Mouse (Mus musculus) CH12.LX (cell line): ENCODE results near the gene Pla2g12b. TPM values are rescaled to one million over a fixed set of nuclear protein-coding genes. Genes with fewer than 3 reads are reported as not detected.

Experiments
- DNase-seq: peaks from one replicate; pipeline ENCODE4 v3.0.0-alpha.2; 2013; ENCODE audit errors: extremely low read depth
- H3K27ac ChIP-seq: 2 replicates; pipeline ENCODE4 v1.5.1; 2012; ENCODE audit warnings: low read depth, mild to moderate bottlenecking, control low read depth, moderate library complexity; ENCODE audit not compliant: insufficient read depth
- H3K27me3 ChIP-seq: replicated peaks from 2 replicates; pipeline ENCODE3; 2012; ENCODE audit warnings: inconsistent platforms
- H3K36me3 ChIP-seq, 2 experiments: replicated peaks in 1 of 2; 2 replicates each; pipeline versions ENCODE3 to v1.6.1; 2012; ENCODE audit warnings: inconsistent platforms in 1 of 2, low read length in 1 of 2, mild to moderate bottlenecking in 1 of 2, mixed read lengths in 1 of 2, moderate library complexity in 1 of 2; ENCODE audit not compliant: control insufficient read depth in 1 of 2, insufficient read depth in 1 of 2
- H3K4me1 ChIP-seq, 2 experiments: 2 replicates each; pipeline ENCODE4 v1.6.1; 2012; ENCODE audit warnings: inconsistent platforms in 1 of 2, moderate library complexity in 1 of 2; ENCODE audit not compliant: insufficient read depth in 2 of 2, control insufficient read depth in 1 of 2
- H3K4me2 ChIP-seq: 2 replicates; pipeline ENCODE4 v1.6.1; 2012; ENCODE audit warnings: low read depth, mild to moderate bottlenecking, control low read depth; ENCODE audit not compliant: poor library complexity, insufficient read depth, severe bottlenecking
- H3K4me3 ChIP-seq, 3 experiments: fragments of 150-350 bp in 1 of 3; sonication (generic) in 1 of 3; replicated peaks in 1 of 3; 2 replicates each; pipeline versions ENCODE3 to v1.5.1; 2011 to 2012; ENCODE audit warnings: low read depth in 2 of 3, low read length in 2 of 3, mild to moderate bottlenecking in 2 of 3, moderate library complexity in 2 of 3, control low read depth in 1 of 3, improper control_type of control experiment in 1 of 3, inconsistent platforms in 1 of 3, mixed read lengths in 1 of 3; ENCODE audit not compliant: poor library complexity in 1 of 3
- H3K79me2 ChIP-seq: replicated peaks from 2 replicates; pipeline ENCODE4 v1.6.1; 2012; ENCODE audit warnings: mild to moderate bottlenecking, moderate library complexity; ENCODE audit not compliant: control insufficient read depth, poor library complexity, insufficient read depth, severe bottlenecking; ENCODE audit errors: extremely low read depth
- H3K9ac ChIP-seq: 2 replicates; pipeline ENCODE4 v1.6.1; 2012; ENCODE audit warnings: low read depth, mild to moderate bottlenecking, control low read depth, moderate library complexity; ENCODE audit not compliant: insufficient read depth
- H3K9me3 ChIP-seq: replicated peaks from 2 replicates; pipeline ENCODE3; 2012; ENCODE audit warnings: low read length, inconsistent platforms, mixed read lengths
- BHLHE40 ChIP-seq: IDR thresholded peaks from 2 replicates; pipeline ENCODE4 v1.6.1; 2011; ENCODE audit warnings: mild to moderate bottlenecking, low read depth, low read length, improper control_type of control experiment
- EP300 ChIP-seq: IDR thresholded peaks from 2 replicates; pipeline ENCODE4 v1.6.1; 2011; ENCODE audit warnings: low read length, improper control_type of control experiment
- IRF4 ChIP-seq: IDR thresholded peaks from 2 replicates; pipeline ENCODE4 v1.6.1; 2014; ENCODE audit warnings: low read depth, mild to moderate bottlenecking, inconsistent platforms, low read length, improper control_type of control experiment
- JUN ChIP-seq: IDR thresholded peaks from 2 replicates; pipeline ENCODE4 v1.6.1; 2011; ENCODE audit warnings: low read depth, mild to moderate bottlenecking, low read length, improper control_type of control experiment, moderate library complexity; ENCODE audit not compliant: insufficient read depth
- JUND ChIP-seq: conservative IDR thresholded peaks from 2 replicates; pipeline ENCODE4 v1.6.1; 2011; ENCODE audit warnings: low read depth, low read length, improper control_type of control experiment
- MAX ChIP-seq: IDR thresholded peaks from 2 replicates; pipeline ENCODE4 v1.6.1; 2011; ENCODE audit warnings: low read length, improper control_type of control experiment
- MEF2A ChIP-seq: IDR thresholded peaks from 2 replicates; pipeline ENCODE4 v1.6.1; 2014; ENCODE audit warnings: low read depth, mild to moderate bottlenecking, inconsistent platforms, low read length, improper control_type of control experiment, borderline replicate concordance
- NELFE ChIP-seq: IDR thresholded peaks from 2 replicates; pipeline ENCODE4 v1.6.1; 2011; ENCODE audit warnings: low read depth, low read length, improper control_type of control experiment
- NRF1 ChIP-seq: IDR thresholded peaks from 2 replicates; pipeline ENCODE4 v1.6.1; 2014; ENCODE audit warnings: low read depth, mild to moderate bottlenecking, inconsistent platforms, low read length, improper control_type of control experiment, moderate library complexity
- PAX5 ChIP-seq: IDR thresholded peaks from 2 replicates; pipeline ENCODE4 v1.6.1; 2012; ENCODE audit warnings: low read length, inconsistent platforms, mixed read lengths
- POLR2A ChIP-seq: IDR thresholded peaks from 2 replicates; pipeline ENCODE4 v1.6.1; 2011; ENCODE audit warnings: low read depth, mild to moderate bottlenecking, improper control_type of control experiment, low read length
- POLR2AphosphoS2 ChIP-seq: IDR thresholded peaks from 2 replicates; pipeline ENCODE4 v1.6.1; 2011; ENCODE audit warnings: low read depth, low read length, improper control_type of control experiment
- RCOR1 ChIP-seq: conservative IDR thresholded peaks from 2 replicates; pipeline ENCODE4 v1.6.1; 2012; ENCODE audit warnings: low read depth, mild to moderate bottlenecking, inconsistent platforms, low read length, improper control_type of control experiment
- SMC3 ChIP-seq: IDR thresholded peaks from 2 replicates; pipeline ENCODE4 v1.6.1; 2011; ENCODE audit warnings: low read depth, low read length, improper control_type of control experiment
- TBP ChIP-seq: conservative IDR thresholded peaks from 2 replicates; pipeline ENCODE4 v1.6.1; 2011; ENCODE audit warnings: low read depth, low read length, improper control_type of control experiment
- ZKSCAN1 ChIP-seq: IDR thresholded peaks from 2 replicates; pipeline ENCODE4 v1.6.1; 2012; ENCODE audit warnings: low read depth, inconsistent platforms, low read length, improper control_type of control experiment, borderline replicate concordance
- ZMIZ1 ChIP-seq: IDR thresholded peaks from 2 replicates; pipeline ENCODE4 v1.6.1; 2012; ENCODE audit warnings: low read depth, mild to moderate bottlenecking, inconsistent platforms, low read length, improper control_type of control experiment
- ZNF384 ChIP-seq: IDR thresholded peaks from 2 replicates; pipeline ENCODE4 v1.6.1; 2012; ENCODE audit warnings: low read depth, low read length, improper control_type of control experiment, inconsistent platforms
- dilution Hi-C: fragments of 300-500 bp; cut with MboI; formaldehyde crosslinking; loops from 2 replicates; pipeline ENCODE4 v1.14.3; 2020; ENCODE audit warnings: low sequenced_read_pairs; ENCODE audit not compliant: extremely low pct_unique_long_range_greater_than_20kb, extremely low pct_ligation_motif_present
- in situ Hi-C: fragments of 300-500 bp; cut with MboI; formaldehyde crosslinking; loops from 3 replicates; pipeline ENCODE4 v1.14.3; 2019; ENCODE audit warnings: low sequenced_read_pairs, low pct_ligation_motif_present, low pct_unique_long_range_greater_than_20kb, mixed read lengths
- polyA plus RNA-seq: library from polyadenylated mRNA; unstranded; fragments of >175 nt; gene quantifications from 2 replicates; pipeline ENCODE4 v1.2.1, GENCODE M21; 2012; ENCODE audit warnings: low read depth; ENCODE audit not compliant: insufficient read length
- total RNA-seq, 2 experiments: library from RNA; depleted of rRNA; stranded (reverse); fragments of 300-350 nt in 1 of 2; fragments of >200 nt in 1 of 2; gene quantifications; 2 replicates each; pipeline ENCODE4 v1.2.3; 2012 to 2014

The Pla2g12b gene
- total and polyA plus RNA-seq, 3 experiments = not detected

DNA sequence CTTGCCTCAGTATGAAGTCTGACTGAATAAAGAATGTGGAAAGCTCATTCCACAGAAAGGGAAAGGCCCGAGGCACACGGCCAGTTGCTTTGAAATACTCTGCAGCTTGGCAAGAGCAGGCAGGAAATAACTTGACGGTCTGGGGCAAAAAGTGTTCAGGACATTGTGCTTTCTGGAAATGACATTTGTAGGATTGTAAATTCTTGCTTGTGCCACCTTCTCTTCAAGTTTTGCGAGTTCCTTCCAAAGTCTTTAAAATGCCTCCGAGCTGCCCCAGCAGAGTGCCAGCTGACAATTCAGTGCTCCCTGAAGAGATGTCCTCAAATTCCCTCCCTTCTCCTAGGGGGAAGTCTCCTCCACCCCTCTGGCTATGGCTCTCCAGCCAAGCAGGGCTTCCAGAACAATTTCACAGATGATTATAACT lies 36.1 kb downstream of the Pla2g12b start:
- TF ChIP-seq ZKSCAN1 (no peak), SMC3 (no peak), NELFE (no peak), MAX (no peak), IRF4 (no peak), ZMIZ1 (no peak), TBP (no peak), PAX5 (no peak)
- Histone ChIP-seq H3K27ac (no peak overlapping the region), H3K4me2 (no peak overlapping the region), H3K9ac (no peak overlapping the region), H3K36me3 (no peaks in the 10 kb centered on the region), H3K4me3 (no peak overlapping the region), H3K79me2 (no peaks in the 10 kb centered on the region), H3K27me3 (no peaks in the 10 kb centered on the region), H3K4me1 (peaks cover 0 to 3% of the 10 kb centered on the region in 2 experiments; a peak in 1 of 4 replicates), H3K9me3 (no peaks in the 10 kb centered on the region)
- dilution Hi-C loops (no loop called here), in situ Hi-C loops (no loop called here)
- DNase-seq = no peak

DNA sequence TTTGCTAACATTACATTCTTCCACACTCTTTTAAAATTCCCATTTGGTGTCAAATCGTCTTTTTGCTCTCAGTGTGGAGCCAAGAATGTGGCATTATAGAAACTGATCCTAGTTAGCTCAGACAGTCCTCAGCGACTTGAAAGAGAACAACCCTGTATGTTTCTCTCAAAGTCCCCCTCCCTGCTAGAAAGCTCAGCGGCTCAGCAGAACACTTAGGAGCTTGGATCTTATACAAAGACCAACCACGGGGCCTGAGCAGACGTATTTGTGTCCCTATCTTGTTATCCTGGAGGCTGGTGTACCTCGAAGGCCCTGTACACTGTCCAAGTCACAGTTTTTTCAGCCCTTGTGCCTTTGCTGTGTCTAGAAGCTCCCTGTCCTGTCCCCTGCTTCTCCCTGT lies 36.7 kb downstream of the Pla2g12b start:
- no peaks in the 10 kb centered on the region for H3K9me3 ChIP-seq
- dilution Hi-C loops = no loop called here
- no peaks in the 10 kb centered on the region for H3K36me3 ChIP-seq
- no peak overlapping the region for H3K4me2 ChIP-seq
- H3K4me3 ChIP-seq = no peak overlapping the region
- no peak for DNase-seq
- no peak overlapping the region for H3K9ac ChIP-seq
- no peaks in the 10 kb centered on the region for H3K27me3 ChIP-seq
- H3K4me1 ChIP-seq = peaks cover 0 to 3% of the 10 kb centered on the region in 2 experiments; a peak in 1 of 4 replicates
- no peak for TF ChIP-seq MEF2A
- TF ChIP-seq BHLHE40 = no peak
- TF ChIP-seq ZKSCAN1 = no peak
- no peak for TF ChIP-seq EP300
- TF ChIP-seq IRF4 = no peak
- no peak for TF ChIP-seq POLR2AphosphoS2
- TF ChIP-seq JUND = no peak
- no peak for TF ChIP-seq RCOR1
- TF ChIP-seq POLR2A = no peak
- TF ChIP-seq JUN = no peak
- TF ChIP-seq NRF1 = no peak
- TF ChIP-seq ZNF384 = no peak
- H3K27ac ChIP-seq = no peak overlapping the region
- H3K79me2 ChIP-seq = no peaks in the 10 kb centered on the region
- in situ Hi-C loops = no loop called here
